9 mouse cellular contexts compared by ENCODE assay signal in the genomic region with DNA sequence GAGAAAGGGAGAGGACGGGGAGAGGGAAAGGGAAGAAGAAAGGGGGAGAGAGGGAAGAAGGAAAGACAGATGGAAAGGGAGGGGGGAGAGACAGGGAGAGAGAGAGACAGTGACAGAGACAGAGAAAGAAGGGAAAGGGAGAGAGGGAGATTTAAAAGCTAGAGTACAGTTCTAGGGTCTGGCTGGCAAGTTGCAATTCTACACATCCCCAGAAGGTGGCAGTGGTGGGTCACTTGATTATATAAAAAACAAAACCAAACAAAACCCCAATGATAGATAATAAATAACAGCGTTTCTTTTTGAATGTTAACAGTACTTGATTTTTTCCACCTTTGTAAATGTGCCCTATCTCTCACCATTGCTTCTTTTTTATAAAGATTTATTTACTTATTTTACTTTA. TPM values are rescaled to one million over a fixed set of nuclear protein-coding genes. Genes with fewer than 3 reads are reported as not detected.
DNase-seq lines count a peak whose midpoint lies in the region; ATAC-seq and TF ChIP-seq lines count a peak whose summit lies in the region.
"Had no signal": no experiment of that assay in that cellular context is flagged by ENCODE, and none has a peak within 500 bp of the region (broad histone marks: within the 10 kb centered on the region; RNA-seq: fewer than 3 reads in every experiment).

No protein-coding gene starts in this region.

- no peak overlapping the region for H3K9ac ChIP-seq in intestine, postnatal 0 days (ENCODE audit: low read depth, low read length)
- H3K9ac ChIP-seq in lung, postnatal 0 days (replicated peaks; ENCODE audit: low read depth): no peak overlapping the region
- H3K9ac ChIP-seq: hindbrain, embryonic 15.5 days had no signal

- no peak overlapping the region for H3K27ac ChIP-seq in cerebellum, adult 2 months (ENCODE audit: insufficient read depth, low read length)
- H3K27ac ChIP-seq in intestine, postnatal 0 days (ENCODE audit: low read depth, low read length): no peak overlapping the region
- H3K27ac ChIP-seq in lung, postnatal 0 days (ENCODE audit: low read length): no peak overlapping the region
- H3K27ac ChIP-seq: hindbrain, embryonic 15.5 days had no signal

- no peak for TF ChIP-seq POLR2A in cerebellum, adult 2 months (IDR thresholded peaks at IDR 0.05; ENCODE audit: borderline replicate concordance, insufficient read depth, low read length)

- no peaks in the 10 kb centered on the region for H3K27me3 ChIP-seq in cerebellum, adult 2 months (ENCODE audit: control insufficient read depth, insufficient read depth, low read length)
- H3K27me3 ChIP-seq in intestine, postnatal 0 days (replicated peaks; ENCODE audit: control insufficient read depth, insufficient read depth, low read length): no peaks in the 10 kb centered on the region
- no peaks in the 10 kb centered on the region for H3K27me3 ChIP-seq in lung, postnatal 0 days (replicated peaks; ENCODE audit: insufficient read depth, low read length)
- H3K27me3 ChIP-seq: hindbrain, embryonic 15.5 days had no signal

- no peaks in the 10 kb centered on the region for H3K4me1 ChIP-seq in cerebellum, adult 2 months (ENCODE audit: control insufficient read depth, insufficient read depth, low read length)
- H3K4me1 ChIP-seq in intestine, postnatal 0 days (replicated peaks; ENCODE audit: control insufficient read depth, insufficient read depth, low read length): no peaks in the 10 kb centered on the region
- H3K4me1 ChIP-seq in lung, postnatal 0 days (ENCODE audit: insufficient read depth, low read depth, low read length): no peaks in the 10 kb centered on the region
- H3K4me1 ChIP-seq: hindbrain, embryonic 15.5 days had no signal

- WGBS in cerebellum, adult 2 months: 42% methylated on average over 2 of the region's 2 CpGs
- WGBS in intestine, postnatal 0 days: 46% methylated on average over 2 of the region's 2 CpGs
- 25% methylated on average over 2 of the region's 2 CpGs for WGBS in lung, postnatal 0 days

- H3K4me2 ChIP-seq in intestine, postnatal 0 days (replicated peaks; ENCODE audit: low read depth): no peak overlapping the region
- H3K4me2 ChIP-seq in lung, postnatal 0 days (replicated peaks; ENCODE audit: low read depth, low read length): no peak overlapping the region
- H3K4me2 ChIP-seq: hindbrain, embryonic 15.5 days had no signal

- H3K4me3 ChIP-seq in cerebellum, adult 2 months (replicated peaks; ENCODE audit: insufficient read depth, low read depth, low read length): no peak overlapping the region
- H3K4me3 ChIP-seq in intestine, postnatal 0 days (ENCODE audit: low read depth, low read length): no peak overlapping the region
- H3K4me3 ChIP-seq in lung, postnatal 0 days (ENCODE audit: low read depth, low read length): no peak overlapping the region
- H3K4me3 ChIP-seq: hindbrain, embryonic 15.5 days had no signal

- no peak for TF ChIP-seq EP300 in lung, postnatal 0 days (IDR thresholded peaks at IDR 0.05)

- peak; percentile 59; the same call in 1 of the 2 replicates for ATAC-seq in common myeloid progenitor, adult 5-6 weeks (replicated peaks; ENCODE audit: low read depth, poor library complexity, severe bottlenecking)
- no peak for ATAC-seq in intestine, postnatal 0 days
- ATAC-seq in lung, postnatal 0 days: peak; percentile 31

- peak; percentile 79 for TF ChIP-seq CTCF in cerebellum, adult 2 months (IDR thresholded peaks at IDR 0.05; ENCODE audit: borderline replicate concordance, insufficient read depth, low read depth, low read length)
- TF ChIP-seq CTCF in intestine, postnatal 0 days (IDR thresholded peaks at IDR 0.05; ENCODE audit: low read depth): peak; percentile 76
- peak; percentile 82 for TF ChIP-seq CTCF in lung, postnatal 0 days (IDR thresholded peaks at IDR 0.05)

- peaks cover 14% of the 10 kb centered on the region; the same call in 1 of the 2 replicates for H3K36me3 ChIP-seq in intestine, postnatal 0 days (ENCODE audit: control insufficient read depth, insufficient read depth)
- 0 out of 2 replicates have a peak, but pooled peaks cover 3% of the 10 kb centered on the region for H3K36me3 ChIP-seq in lung, postnatal 0 days (ENCODE audit: insufficient read depth, low read length)
- H3K36me3 ChIP-seq: hindbrain, embryonic 15.5 days had no signal

- H3K9me3 ChIP-seq in intestine, postnatal 0 days (ENCODE audit: control insufficient read depth): no peaks in the 10 kb centered on the region
- no peaks in the 10 kb centered on the region for H3K9me3 ChIP-seq in lung, postnatal 0 days (ENCODE audit: low read length)
- H3K9me3 ChIP-seq: hindbrain, embryonic 15.5 days had no signal

- peak; percentile 36 to 59 for DNase-seq in cerebellum, adult 2 months
- no peak for DNase-seq in cerebellum, adult 11-12 months
- peak; percentile 50 to 82 for DNase-seq in right cerebral cortex, adult 2 months (ENCODE audit: low spot score in 2 of 2)
- no peak for DNase-seq in right cerebral cortex, postnatal 36 days (ENCODE audit: low spot score in 2 of 2)
- peak; percentile 74 for DNase-seq in lung, postnatal 0 days (ENCODE audit: low spot score)
- DNase-seq in right cerebral cortex, postnatal 14 days: peak; percentile 39

RNA-seq across cellular contexts. Expression of a gene that starts 28.3 kb away (rescaled TPM):
- polyA plus RNA-seq in cerebellum, adult 2 months (2012; rRNA removed): 5.9 and 6.5 TPM in 2 replicates
- total RNA-seq in common myeloid progenitor, adult 5-6 weeks (2017): 21.6 and 30.0 TPM in 2 replicates
- 40.6 and 42.9 TPM in 2 replicates for polyA plus RNA-seq in intestine, postnatal 0 days (2015; fragmentation: Nextera tagmentation; extraction: Ambion mirVana)
- 56.3 and 61.9 TPM in 2 replicates for polyA plus RNA-seq in lung, postnatal 0 days (2015; fragmentation: Nextera tagmentation; extraction: Ambion mirVana)

Comparison
In these comparisons a context has a peak if more than half of its experiments do, and no peak if none do; other contexts are left out.
1. DNase-seq: peak in cerebellum, adult 2 months (2 of 2), right cerebral cortex, adult 2 months (2 of 2), lung, postnatal 0 days (single experiment) and right cerebral cortex, postnatal 14 days (single experiment); none in cerebellum, adult 11-12 months (single experiment) and right cerebral cortex, postnatal 36 days (0 of 2).
2. Peak in every context shown above with its lines, with median percentiles within 50 percentile points of each other: CTCF ChIP-seq.